Mouse (Mus musculus): ENCODE results near the gene Mmel1. TPM values are rescaled to one million over a fixed set of nuclear protein-coding genes. Genes with fewer than 3 reads are reported as not detected.
A peak's percentile ranks its signal among the peaks of the same experiment; 100 is the strongest.

Mmel1 gene
- polyA plus RNA-seq, 1 experiment from 2014 or later: 0.28 TPM

DNA sequence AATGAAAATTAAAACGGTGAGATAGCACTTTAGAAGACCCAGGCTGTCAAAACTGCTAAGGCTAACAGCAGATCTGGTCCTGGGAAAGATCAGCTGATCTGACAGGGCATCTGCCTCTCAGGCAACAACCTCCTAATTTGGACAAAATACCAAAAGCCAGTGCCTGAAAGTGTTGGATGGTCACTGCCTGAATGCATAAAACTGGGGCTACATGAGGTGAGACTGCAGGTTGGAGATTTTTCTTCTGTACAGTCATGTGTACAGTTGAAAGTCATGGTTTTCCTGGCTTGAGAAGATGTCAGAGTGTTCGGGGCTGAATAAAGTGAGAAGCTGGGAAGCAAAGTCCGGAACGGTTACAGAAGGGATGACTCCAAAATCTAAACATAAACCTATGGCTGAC lies 15.5 kb upstream of the Mmel1 start:
- WGBS: 84% methylated on average over 4 of the region's 4 CpGs
- Histone ChIP-seq H3K9me3 (no peaks in the 10 kb centered on the region), H3K9ac (no peak overlapping the region), H3K27me3 (peaks cover 46% of the 10 kb centered on the region), H3K36me3 (no peaks in the 10 kb centered on the region), H3K27ac (no peak overlapping the region), H3K4me3 (no peak overlapping the region), H3K4me1 (peaks cover 14% of the 10 kb centered on the region), H3K4me2 (no peak overlapping the region)
- no peak for ATAC-seq (ENCODE audit: insufficient number of reproducible peaks, insufficient read depth, low FRiP score, low TSS enrichment, low read depth)

DNA sequence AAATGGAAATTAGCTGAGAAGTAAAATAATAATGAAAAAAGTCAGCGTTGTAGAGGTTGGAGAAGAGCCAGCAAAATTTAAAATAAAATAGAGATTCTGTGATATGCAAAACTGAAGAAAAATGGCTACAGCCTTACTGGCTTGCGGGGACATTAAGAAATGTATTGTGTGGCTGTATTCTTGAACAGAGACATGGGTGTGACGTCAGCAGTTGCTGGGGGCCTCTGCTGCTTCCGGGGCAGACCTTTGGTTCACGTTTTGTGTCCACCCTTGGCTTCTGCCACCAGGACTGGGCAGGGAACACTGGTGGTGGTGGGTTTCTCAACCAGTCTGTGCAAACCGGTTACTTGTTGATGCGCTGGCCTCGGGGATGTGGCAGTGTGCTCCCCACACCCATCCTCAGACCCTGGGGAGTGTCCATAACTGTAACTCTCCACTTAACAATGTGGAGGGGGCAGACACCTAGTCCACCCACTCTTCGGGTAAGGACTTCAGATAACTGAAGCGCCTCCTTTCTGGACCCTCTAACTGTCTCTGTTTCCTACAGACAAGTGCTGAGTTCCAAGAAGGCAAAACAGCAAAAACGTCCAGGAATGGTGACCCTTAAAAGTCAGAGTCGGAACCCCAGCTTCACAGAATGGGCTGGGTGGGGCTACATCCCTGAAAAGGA lies 14.6 kb upstream of the Mmel1 start:
- Histone ChIP-seq H3K4me1 (peaks cover 14% of the 10 kb centered on the region), H3K9ac (no peak overlapping the region), H3K27ac (no peak overlapping the region), H3K9me3 (no peaks in the 10 kb centered on the region), H3K4me2 (no peak overlapping the region; the same call in 1 of the 2 replicates), H3K36me3 (no peaks in the 10 kb centered on the region), H3K4me3 (no peak overlapping the region), H3K27me3 (peaks cover 46% of the 10 kb centered on the region)
- WGBS: 53% methylated on average over 12 of the region's 12 CpGs
- no peak for ATAC-seq (ENCODE audit: insufficient number of reproducible peaks, insufficient read depth, low FRiP score, low TSS enrichment, low read depth)

DNA sequence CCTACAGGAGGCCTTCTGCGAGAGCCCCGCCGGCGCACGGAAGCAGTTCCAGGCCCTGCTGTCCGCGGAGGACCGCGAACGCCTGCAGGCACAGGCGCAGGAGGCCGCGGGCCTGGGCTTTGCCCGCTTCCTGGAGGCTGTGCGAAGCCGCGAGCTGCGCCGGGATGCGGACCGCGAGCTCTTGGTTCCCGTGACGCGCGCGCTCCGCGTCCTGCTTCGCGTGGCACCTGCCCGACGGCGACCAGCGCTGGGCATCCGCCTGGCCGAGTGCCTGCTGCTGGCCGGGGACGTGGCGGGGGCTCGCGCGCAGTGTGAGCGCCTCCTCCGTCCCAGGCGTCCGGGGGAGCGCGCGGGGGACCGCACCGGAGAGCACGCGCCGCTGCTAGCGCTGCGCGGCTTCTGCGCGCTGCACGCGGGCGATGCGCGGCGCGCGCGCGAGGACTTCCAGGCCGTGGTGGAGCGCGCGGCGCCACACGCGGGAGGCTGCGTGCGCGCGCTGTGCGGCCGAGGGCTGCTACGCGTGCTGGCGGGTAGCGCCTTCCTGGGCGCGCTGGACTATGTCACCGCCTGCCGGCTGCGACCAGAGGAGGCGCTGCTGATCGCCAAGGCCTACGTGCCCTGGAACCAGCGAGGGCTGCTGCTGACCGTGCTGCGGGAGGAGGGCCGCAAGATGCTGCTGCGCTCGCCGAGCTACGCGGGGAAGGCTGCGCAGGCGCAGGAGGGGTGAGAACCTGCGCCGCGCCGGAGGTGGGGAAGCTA lies 13.5 kb upstream of the Mmel1 start:
- H3K4me1 ChIP-seq: peaks cover 14% of the 10 kb centered on the region
- H3K36me3 ChIP-seq: no peaks in the 10 kb centered on the region
- H3K9ac ChIP-seq: peak overlapping the region; percentile 70
- H3K27me3 ChIP-seq: peaks cover 51% of the 10 kb centered on the region
- H3K4me3 ChIP-seq: peak overlapping the region; percentile 58
- ATAC-seq (ENCODE audit: insufficient number of reproducible peaks, insufficient read depth, low FRiP score, low TSS enrichment, low read depth): peak; percentile 82
- no peak overlapping the region for H3K27ac ChIP-seq
- H3K4me2 ChIP-seq: peak overlapping the region; percentile 95
- under 1% methylated on average over 109 of the region's 110 CpGs for WGBS
- no peaks in the 10 kb centered on the region for H3K9me3 ChIP-seq

DNA sequence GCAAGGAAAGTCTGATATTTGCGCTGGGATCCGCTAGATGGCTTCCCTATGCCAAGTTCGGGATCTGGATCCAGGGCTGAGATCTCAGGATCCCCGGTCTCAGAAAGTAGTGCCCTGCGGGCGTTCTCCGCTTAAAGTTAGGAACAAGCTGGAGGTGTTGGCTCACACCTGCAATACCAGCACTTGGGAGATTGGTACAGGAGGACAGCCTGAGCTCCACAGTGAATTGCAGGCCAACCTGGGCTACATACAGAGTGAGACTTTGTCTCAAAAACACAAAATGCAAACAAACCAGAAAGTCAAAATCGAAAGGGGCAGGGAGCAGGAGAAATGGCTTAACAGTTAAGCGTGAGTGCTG lies 12.9 kb upstream of the Mmel1 start:
- peaks cover 51% of the 10 kb centered on the region for H3K27me3 ChIP-seq

DNA sequence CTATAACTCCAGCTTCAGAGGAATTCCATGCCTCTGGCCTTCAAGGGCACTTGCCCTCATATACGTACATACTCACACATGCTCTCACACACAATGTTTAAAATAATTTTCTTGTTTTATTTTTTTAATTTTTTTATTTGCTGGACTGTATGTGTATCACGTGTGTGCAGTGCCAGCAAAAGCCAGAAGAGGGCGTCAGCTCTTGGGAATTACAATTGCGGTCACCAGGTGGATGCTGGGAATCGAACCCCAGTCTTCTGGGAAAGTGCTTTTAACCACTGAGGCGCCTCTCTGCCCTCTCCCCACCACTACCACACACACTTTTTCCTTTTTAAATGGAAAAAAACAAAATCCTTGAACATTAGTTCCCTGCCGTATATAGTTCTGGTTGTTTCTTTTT lies 12.5 kb upstream of the Mmel1 start:
- Histone ChIP-seq H3K4me2 (peak overlapping the region; percentile 95), H3K4me1 (peaks cover 14% of the 10 kb centered on the region), H3K9me3 (no peaks in the 10 kb centered on the region), H3K4me3 (peak overlapping the region; percentile 58), H3K27me3 (peaks cover 51% of the 10 kb centered on the region), H3K27ac (no peak overlapping the region), H3K9ac (no peak overlapping the region), H3K36me3 (no peaks in the 10 kb centered on the region)
- 83% methylated on average over 7 of the region's 7 CpGs for WGBS
- ATAC-seq (ENCODE audit: insufficient number of reproducible peaks, insufficient read depth, low FRiP score, low TSS enrichment, low read depth): no peak

More for the DNA sequence above, 12.9 kb upstream of the Mmel1 start:
- 16% methylated on average over 9 of the region's 9 CpGs for WGBS
- Histone ChIP-seq H3K9me3 (no peaks in the 10 kb centered on the region), H3K36me3 (no peaks in the 10 kb centered on the region), H3K4me3 (peak overlapping the region; percentile 58), H3K27ac (no peak overlapping the region), H3K4me2 (peak overlapping the region; percentile 95), H3K4me1 (peaks cover 14% of the 10 kb centered on the region), H3K9ac (peak overlapping the region; percentile 70)
- no peak for ATAC-seq (ENCODE audit: insufficient number of reproducible peaks, insufficient read depth, low FRiP score, low TSS enrichment, low read depth)

DNA sequence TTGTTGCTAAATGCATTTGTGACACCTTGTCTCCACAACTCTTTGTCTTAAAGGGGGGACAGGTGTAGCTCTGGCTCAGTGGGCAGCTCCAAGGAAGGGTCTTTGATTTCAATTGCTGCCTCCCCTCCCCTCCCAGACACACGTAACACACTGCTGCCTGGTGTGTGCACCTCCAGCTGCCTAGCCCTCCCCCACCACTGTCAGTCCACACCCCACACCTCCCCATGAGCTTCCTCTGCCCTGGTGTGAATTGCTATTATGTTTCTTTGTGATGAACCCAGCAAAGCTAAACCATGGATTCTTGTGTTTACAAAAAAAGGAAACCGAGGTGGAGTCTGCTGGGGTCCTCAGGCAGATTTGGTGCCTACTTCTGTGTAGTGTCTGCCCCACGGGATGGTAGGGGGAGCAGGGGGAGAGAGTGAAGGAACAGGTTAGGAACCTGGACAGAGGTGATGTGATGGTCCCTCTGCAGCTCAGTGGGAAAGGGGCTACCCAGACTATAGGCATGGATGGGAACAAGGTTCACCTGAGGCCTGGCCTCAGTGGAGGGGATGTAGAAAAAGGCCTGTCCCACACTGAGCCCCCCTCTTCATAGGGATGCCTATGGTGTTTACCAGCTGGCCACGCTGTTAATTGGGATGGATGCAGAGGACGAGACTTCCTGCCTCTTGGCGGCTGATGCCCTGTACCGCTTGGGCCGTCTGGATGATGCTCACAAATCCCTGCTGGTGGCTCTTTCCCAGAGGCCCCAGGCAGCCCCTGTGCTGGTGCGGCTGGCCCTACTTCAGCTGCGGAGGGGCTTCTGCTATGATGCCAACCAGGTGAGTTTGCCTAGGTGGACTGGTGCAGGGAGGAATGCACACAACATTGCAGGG lies 11.8 kb upstream of the Mmel1 start:
- H3K4me2 ChIP-seq: no peak overlapping the region
- 74% methylated on average over 10 of the region's 10 CpGs for WGBS
- H3K9ac ChIP-seq: no peak overlapping the region
- H3K27me3 ChIP-seq: peaks cover 49% of the 10 kb centered on the region
- H3K9me3 ChIP-seq: no peaks in the 10 kb centered on the region
- H3K4me3 ChIP-seq: no peak overlapping the region
- no peak for ATAC-seq (ENCODE audit: insufficient number of reproducible peaks, insufficient read depth, low FRiP score, low TSS enrichment, low read depth)
- H3K36me3 ChIP-seq: no peaks in the 10 kb centered on the region
- peaks cover 14% of the 10 kb centered on the region for H3K4me1 ChIP-seq
- no peak overlapping the region for H3K27ac ChIP-seq

DNA sequence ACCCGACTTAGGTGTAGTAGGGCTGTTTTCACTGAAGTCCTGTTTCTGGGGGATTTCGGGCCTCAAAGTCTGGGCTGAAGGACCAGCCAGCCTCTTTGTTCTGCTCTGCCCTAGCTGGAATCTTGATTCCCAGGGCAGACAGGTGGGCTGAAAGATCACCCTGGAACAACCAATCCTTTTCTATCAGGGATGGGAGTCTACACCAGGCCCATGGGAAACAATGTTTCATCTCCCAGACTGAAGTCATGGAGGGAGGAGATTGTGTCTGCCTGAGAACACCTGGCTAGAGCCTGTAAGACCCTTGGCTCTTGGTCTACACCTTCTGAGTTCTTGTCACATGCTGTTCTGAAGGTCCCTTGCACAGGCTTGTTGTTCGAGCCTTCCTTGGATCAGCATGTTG lies 10.8 kb upstream of the Mmel1 start:
- no peaks in the 10 kb centered on the region for H3K36me3 ChIP-seq
- peaks cover 14% of the 10 kb centered on the region for H3K4me1 ChIP-seq
- H3K4me3 ChIP-seq: no peak overlapping the region
- H3K27me3 ChIP-seq: peaks cover 44% of the 10 kb centered on the region
- no peak overlapping the region for H3K27ac ChIP-seq
- no peak overlapping the region for H3K4me2 ChIP-seq
- no peak overlapping the region for H3K9ac ChIP-seq
- 82% methylated on average over 3 of the region's 3 CpGs for WGBS
- no peaks in the 10 kb centered on the region for H3K9me3 ChIP-seq
- no peak for ATAC-seq (ENCODE audit: insufficient number of reproducible peaks, insufficient read depth, low FRiP score, low TSS enrichment, low read depth)

DNA sequence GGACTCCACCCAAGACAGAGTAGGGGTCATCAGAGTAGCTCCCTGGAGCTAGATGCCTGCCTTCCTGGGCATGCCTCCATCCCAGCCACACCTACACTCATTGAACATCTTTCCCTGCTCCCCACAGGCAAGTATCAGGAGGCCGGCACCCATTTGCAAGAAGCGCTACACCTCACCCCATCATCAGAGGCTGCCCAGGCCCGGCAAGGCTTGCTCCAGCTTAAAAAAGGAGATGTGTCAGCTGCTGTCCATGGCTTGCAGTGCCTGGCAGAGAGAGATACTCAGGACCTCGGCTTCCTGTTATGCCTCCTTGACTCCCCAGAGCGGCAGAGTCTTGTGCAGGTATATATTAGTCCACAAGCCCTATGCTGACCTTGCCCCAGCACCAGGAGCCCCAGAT lies 7.4 kb upstream of the Mmel1 start:
- no peaks in the 10 kb centered on the region for H3K36me3 ChIP-seq
- no peak overlapping the region for H3K4me3 ChIP-seq
- 78% methylated on average over 5 of the region's 5 CpGs for WGBS
- no peaks in the 10 kb centered on the region for H3K9me3 ChIP-seq
- H3K27me3 ChIP-seq: peaks cover 12% of the 10 kb centered on the region
- no peak overlapping the region for H3K9ac ChIP-seq
- ATAC-seq (ENCODE audit: insufficient number of reproducible peaks, insufficient read depth, low FRiP score, low TSS enrichment, low read depth): no peak
- H3K27ac ChIP-seq: no peak overlapping the region
- peaks cover 14% of the 10 kb centered on the region for H3K4me1 ChIP-seq
- H3K4me2 ChIP-seq: no peak overlapping the region

DNA sequence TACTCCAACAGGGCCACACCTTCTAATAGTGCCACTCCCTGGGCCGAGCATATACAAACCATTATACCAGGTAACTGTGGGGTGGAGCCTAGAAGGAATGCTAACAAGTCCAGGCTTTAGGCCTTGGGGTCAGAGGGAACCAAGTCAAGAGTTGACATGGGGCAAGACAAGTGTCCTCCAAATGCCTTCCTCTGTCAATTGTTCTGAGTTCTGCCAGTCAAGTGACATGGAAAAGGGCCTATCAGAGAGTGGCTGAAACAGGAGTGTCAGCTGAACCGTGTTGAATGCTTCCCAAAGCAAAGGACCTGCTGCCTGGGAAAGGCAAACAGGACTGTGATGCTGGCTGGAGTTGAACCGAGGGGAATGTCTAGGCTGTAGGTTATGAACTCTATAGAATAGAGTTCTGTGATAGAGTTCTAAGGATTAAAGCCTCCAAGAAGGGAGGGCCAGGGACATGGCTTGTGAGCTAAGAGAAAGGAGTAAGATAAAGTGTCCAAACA lies 5.9 kb upstream of the Mmel1 start:
- H3K4me3 ChIP-seq: no peak overlapping the region
- no peaks in the 10 kb centered on the region for H3K9me3 ChIP-seq
- H3K27ac ChIP-seq: no peak overlapping the region; the same call in 1 of the 2 replicates

DNA sequence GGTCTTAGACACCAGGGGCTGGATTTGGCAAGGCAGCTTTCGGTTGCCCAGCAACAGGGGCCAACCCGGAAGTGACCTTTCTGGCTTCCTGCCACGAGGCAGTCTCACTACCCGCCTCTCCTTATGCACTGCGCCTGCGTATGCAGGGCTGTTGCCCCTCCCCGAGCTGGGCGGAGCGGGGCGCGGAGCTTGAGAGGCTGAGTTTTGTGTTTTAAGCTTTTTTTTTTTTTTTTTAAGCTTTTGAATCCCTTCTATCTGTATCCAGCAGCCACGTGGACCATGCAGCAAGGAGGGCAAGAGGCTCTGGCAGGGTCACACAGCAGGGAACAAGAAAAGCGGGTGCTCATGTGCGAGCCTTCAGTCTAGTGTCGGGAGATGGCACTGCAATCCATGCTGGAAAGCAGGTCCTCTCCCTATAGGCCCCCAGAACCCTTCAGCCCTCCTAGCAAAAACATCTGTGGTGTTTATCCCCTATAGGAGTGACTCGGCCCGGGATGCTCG lies 5.1 kb upstream of the Mmel1 start:
- peaks cover 4% of the 10 kb centered on the region; the same call in 1 of the 2 replicates for H3K27me3 ChIP-seq
- H3K9ac ChIP-seq: peak overlapping the region; percentile 68
- WGBS: under 1% methylated on average over 18 of the region's 18 CpGs
- H3K27ac ChIP-seq: peak overlapping the region; percentile 90
- peak overlapping the region; percentile 65 for H3K4me2 ChIP-seq
- H3K4me3 ChIP-seq: peak overlapping the region; percentile 41
- H3K36me3 ChIP-seq: no peaks in the 10 kb centered on the region
- ATAC-seq (ENCODE audit: insufficient number of reproducible peaks, insufficient read depth, low FRiP score, low TSS enrichment, low read depth): peak; percentile 80
- H3K4me1 ChIP-seq: peaks cover 18% of the 10 kb centered on the region
- H3K9me3 ChIP-seq: no peaks in the 10 kb centered on the region

More for the DNA sequence above, 5.9 kb upstream of the Mmel1 start:
- ATAC-seq (ENCODE audit: insufficient number of reproducible peaks, insufficient read depth, low FRiP score, low TSS enrichment, low read depth): no peak
- 85% methylated on average over 3 of the region's 3 CpGs for WGBS
- H3K9ac ChIP-seq: no peak overlapping the region
- no peaks in the 10 kb centered on the region for H3K36me3 ChIP-seq
- H3K4me1 ChIP-seq: peaks cover 18% of the 10 kb centered on the region
- H3K4me2 ChIP-seq: no peak overlapping the region
- peaks cover 9% of the 10 kb centered on the region for H3K27me3 ChIP-seq
